ENCODE assay signal across 9 mouse cellular contexts in genomic region chr6:127529451-127529850, GRCm38 (mm10). TPM values are rescaled to one million over a fixed set of nuclear protein-coding genes. Genes with fewer than 3 reads are reported as not detected.
DNase-seq lines count a peak whose midpoint lies in the region; ATAC-seq and TF ChIP-seq lines count a peak whose summit lies in the region.
"Had no signal": no experiment of that assay in that cellular context is flagged by ENCODE, and none has a peak within 500 bp of the region (broad histone marks: within the 10 kb centered on the region; RNA-seq: fewer than 3 reads in every experiment).

No protein-coding gene starts in this region.

- WGBS in midbrain, embryonic 14.5 days: 78% methylated on average over 2 of the region's 2 CpGs
- 90% methylated on average over 2 of the region's 2 CpGs for WGBS in midbrain, embryonic 10.5 days
- 50% methylated on average over 2 of the region's 2 CpGs for WGBS in thymus, adult 2 months

- H3K36me3 ChIP-seq in midbrain, embryonic 14.5 days (ENCODE audit: control insufficient read depth, insufficient read depth, low read length): no peaks in the 10 kb centered on the region
- no peaks in the 10 kb centered on the region for H3K36me3 ChIP-seq in midbrain, embryonic 10.5 days
- no peaks in the 10 kb centered on the region for H3K36me3 ChIP-seq in thymus, adult 2 months (ENCODE audit: control insufficient read depth, insufficient read depth, low read length)

- no peak for TF ChIP-seq POLR2A in thymus, adult 2 months (IDR thresholded peaks at IDR 0.05; ENCODE audit: control insufficient read depth, extremely low read depth, insufficient read depth, low read length, poor library complexity)

- no peak for TF ChIP-seq CTCF in thymus, adult 2 months (IDR thresholded peaks at IDR 0.05; ENCODE audit: borderline replicate concordance, control insufficient read depth, extremely low read depth, insufficient read depth, low read length, poor library complexity)

- H3K4me2 ChIP-seq in midbrain, embryonic 14.5 days (ENCODE audit: low read length): no peak overlapping the region

- H3K9ac ChIP-seq in midbrain, embryonic 14.5 days (replicated peaks; ENCODE audit: low read length): no peak overlapping the region

- no peak overlapping the region for H3K27ac ChIP-seq in midbrain, embryonic 14.5 days (replicated peaks; ENCODE audit: low read depth, low read length)
- no peak overlapping the region; the same call in 1 of the 2 replicates for H3K27ac ChIP-seq in midbrain, embryonic 10.5 days (replicated peaks)
- no peak overlapping the region for H3K27ac ChIP-seq in thymus, adult 2 months (ENCODE audit: control insufficient read depth, insufficient read depth, low read length)
- H3K27ac ChIP-seq: layer of hippocampus, adult 2 months had no signal

- H3K27me3 ChIP-seq in midbrain, embryonic 14.5 days (ENCODE audit: control insufficient read depth, insufficient read depth, low read length): no peaks in the 10 kb centered on the region
- no peaks in the 10 kb centered on the region; the same call in 1 of the 2 replicates for H3K27me3 ChIP-seq in midbrain, embryonic 10.5 days (ENCODE audit: low read depth, poor library complexity, severe bottlenecking)
- no peaks in the 10 kb centered on the region for H3K27me3 ChIP-seq in thymus, adult 2 months (ENCODE audit: control insufficient read depth, insufficient read depth, low read length)

- no peak overlapping the region for H3K4me3 ChIP-seq in midbrain, embryonic 14.5 days (replicated peaks; ENCODE audit: low read depth, low read length)
- H3K4me3 ChIP-seq in midbrain, embryonic 10.5 days: no peak overlapping the region
- H3K4me3 ChIP-seq in thymus, adult 2 months (ENCODE audit: control insufficient read depth, insufficient read depth, low read length): no peak overlapping the region
- H3K4me3 ChIP-seq: layer of hippocampus, adult 2 months had no signal

- DNase-seq in midbrain, embryonic 14.5 days: peak; percentile 78
- no peak for DNase-seq in midbrain, embryonic 10.5 days (ENCODE audit: low spot score)
- DNase-seq in cerebellum, adult 18-20 months: peak; percentile 88 to 89
- peak; percentile 84 for DNase-seq in kidney, postnatal 10 days
- DNase-seq in lung, postnatal 36 days: peak; percentile 94
- DNase-seq in urinary bladder, postnatal 10 days (ENCODE audit: low spot score): peak; percentile 16
- no peak for DNase-seq in thymus, adult 2 months

- H3K9me3 ChIP-seq in midbrain, embryonic 14.5 days (ENCODE audit: control insufficient read depth, low read length): no peaks in the 10 kb centered on the region
- no peaks in the 10 kb centered on the region for H3K9me3 ChIP-seq in midbrain, embryonic 10.5 days (replicated peaks)

- no peak for ATAC-seq in midbrain, embryonic 14.5 days (ENCODE audit: low FRiP score, low TSS enrichment)
- peak; percentile 79 for ATAC-seq in granulocyte monocyte progenitor cell, adult 5-6 weeks (replicated peaks; ENCODE audit: poor library complexity, severe bottlenecking)

- no peaks in the 10 kb centered on the region for H3K4me1 ChIP-seq in midbrain, embryonic 14.5 days (ENCODE audit: control insufficient read depth, insufficient read depth, low read length)
- H3K4me1 ChIP-seq in midbrain, embryonic 10.5 days: no peaks in the 10 kb centered on the region
- H3K4me1 ChIP-seq in thymus, adult 2 months (replicated peaks; ENCODE audit: control insufficient read depth, insufficient read depth, low read length): no peaks in the 10 kb centered on the region

RNA-seq across cellular contexts. Expression of gene Cracr2a, which starts 31.7 kb away (rescaled TPM):
- polyA plus RNA-seq in midbrain, embryonic 14.5 days (2014; fragmentation: Nextera tagmentation; extraction: Ambion mirVana): 0.22 and 0.41 TPM in 2 replicates
- polyA plus RNA-seq in midbrain, embryonic 10.5 days (2016; fragmentation: Nextera tagmentation; extraction: Ambion mirVana): 0.96 and 1.4 TPM in 2 replicates
- total RNA-seq in granulocyte monocyte progenitor cell, adult 5-6 weeks (2014; fragmentation: Nextera tagmentation): 8.6 and 9.4 TPM in 2 replicates
- 9.5 and 9.6 TPM in 2 replicates for total RNA-seq in granulocyte monocyte progenitor cell, adult 5-6 weeks (2017)
- polyA plus RNA-seq in thymus, adult 2 months (2012; rRNA removed): 6.2 and 6.6 TPM in 2 replicates

Comparison
In these comparisons a context has a peak if more than half of its experiments do, and no peak if none do; other contexts are left out.
1. DNase-seq: peak in midbrain, embryonic 14.5 days (single experiment), cerebellum, adult 18-20 months (2 of 2), kidney, postnatal 10 days (single experiment), lung, postnatal 36 days (single experiment) and urinary bladder, postnatal 10 days (single experiment); none in midbrain, embryonic 10.5 days (single experiment) and thymus, adult 2 months (single experiment).